Mouse (Mus musculus): ENCODE results near the gene 4930469K13Rik. TPM values are rescaled to one million over a fixed set of nuclear protein-coding genes. Genes with fewer than 3 reads are reported as not detected.

Gene 4930469K13Rik
- total RNA-seq, 2 experiments from 2014 or later, result not detected

DNA sequence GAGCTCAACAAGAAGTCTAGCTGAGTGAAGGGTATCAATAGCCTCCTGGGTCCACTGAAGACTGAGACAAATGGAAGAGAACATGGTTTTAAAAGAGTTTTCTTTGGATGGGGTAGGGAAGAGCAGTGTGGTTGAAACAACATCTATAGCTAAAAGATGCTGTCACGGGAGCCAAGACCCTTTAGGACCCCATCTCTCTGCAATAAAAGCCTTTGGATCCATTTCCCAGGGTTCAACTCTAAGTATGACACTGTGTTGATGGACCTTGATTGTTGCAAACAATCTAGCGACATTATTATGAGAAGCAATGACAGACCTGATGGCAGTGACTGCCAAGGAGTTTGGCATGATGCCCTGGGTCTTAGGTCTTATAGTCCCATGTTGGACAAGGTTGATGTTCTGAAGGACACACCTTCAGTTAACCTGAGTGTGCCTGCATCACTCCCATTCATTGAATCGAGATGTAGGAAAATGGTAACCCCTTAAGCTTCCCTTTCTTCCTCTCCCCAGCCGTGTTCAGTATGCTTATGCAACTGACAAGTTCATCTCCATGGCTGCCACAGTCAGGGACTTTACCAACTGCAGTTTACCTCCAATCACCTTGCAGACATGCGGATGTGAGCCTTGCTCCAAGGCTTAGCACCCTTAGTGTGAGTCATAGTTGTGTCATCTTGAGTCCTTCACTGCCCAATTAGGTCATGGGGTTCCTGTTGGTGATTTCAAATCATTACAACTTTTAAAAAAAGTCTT, 62.3 kb downstream of the 4930469K13Rik start:
- no peak for DNase-seq

GRCm38 (mm10) chr11:34034794-34035193, 63.6 kb downstream of the 4930469K13Rik start:
- DNase-seq, result no peak

DNA sequence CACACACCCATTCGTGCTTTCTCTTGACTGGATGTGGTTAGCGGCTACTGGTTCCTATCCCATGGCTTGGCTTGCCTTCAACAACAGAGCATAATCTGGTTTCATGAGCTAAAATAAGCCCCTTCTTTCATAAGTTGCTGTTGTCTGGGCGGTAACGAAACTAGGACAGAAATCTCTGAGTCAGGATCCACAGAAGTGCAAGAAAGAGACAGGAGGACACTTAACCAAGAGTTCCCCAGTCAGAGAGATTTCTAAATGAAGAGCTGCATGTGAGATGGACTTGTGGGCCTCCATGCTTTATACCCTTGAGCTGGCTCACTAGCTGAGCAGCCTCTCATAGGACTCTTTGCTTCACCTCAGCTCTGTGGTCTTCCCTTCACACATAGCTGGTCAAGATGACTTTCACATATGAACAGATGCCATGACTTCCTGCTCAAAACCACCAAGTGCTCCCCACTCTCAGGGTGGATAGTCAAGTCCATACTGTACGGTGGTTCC, 64.3 kb downstream of the 4930469K13Rik start:
- DNase-seq, result no peak

GRCm38 (mm10) chr11:34031015-34031805, 67.1 kb downstream of the 4930469K13Rik start:
- no peak for DNase-seq

DNA sequence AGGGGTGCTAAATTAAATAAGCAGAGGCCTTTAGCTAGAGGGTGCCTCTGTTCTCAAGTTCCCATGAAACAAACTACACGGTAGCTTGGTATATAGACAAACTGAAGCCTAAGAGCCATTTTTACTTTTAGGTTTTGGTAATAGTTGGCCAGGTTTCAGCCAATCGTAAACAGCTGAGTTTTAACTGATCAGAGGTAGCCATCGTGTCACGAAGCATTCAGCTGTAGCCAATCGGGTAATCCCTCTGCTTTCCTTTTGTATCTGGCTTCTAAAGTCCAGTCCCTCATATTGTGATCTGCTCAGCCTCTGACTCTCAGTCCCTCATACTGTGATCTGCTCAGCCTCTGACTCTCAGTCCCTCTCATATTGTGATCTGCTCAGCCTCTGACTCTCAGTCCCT, 68.7 kb downstream of the 4930469K13Rik start:
- no peak for DNase-seq

DNA sequence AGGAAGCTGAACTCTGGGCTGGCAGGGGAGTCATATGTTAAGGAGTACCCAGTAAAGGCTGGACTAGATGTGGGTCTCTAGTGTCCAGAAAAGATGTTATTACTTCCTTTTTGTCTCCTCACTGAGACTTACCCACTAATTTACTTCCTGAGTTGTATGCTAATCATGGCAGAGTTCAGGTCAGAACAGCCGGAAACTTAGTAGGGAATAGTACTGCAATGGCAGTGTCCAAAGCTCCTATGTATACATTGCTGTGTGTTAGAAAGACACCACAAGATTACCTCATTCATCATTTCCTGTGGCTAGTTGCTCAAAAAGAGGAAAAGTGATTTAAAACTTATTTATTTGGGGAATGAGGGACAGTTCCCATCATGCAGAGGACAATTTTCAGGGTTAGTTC, 73.3 kb downstream of the 4930469K13Rik start:
- DNase-seq, result no peak

GRCm38 (mm10) chr11:34012007-34012652, 86.2 kb downstream of the 4930469K13Rik start:
- no peak for DNase-seq

DNA sequence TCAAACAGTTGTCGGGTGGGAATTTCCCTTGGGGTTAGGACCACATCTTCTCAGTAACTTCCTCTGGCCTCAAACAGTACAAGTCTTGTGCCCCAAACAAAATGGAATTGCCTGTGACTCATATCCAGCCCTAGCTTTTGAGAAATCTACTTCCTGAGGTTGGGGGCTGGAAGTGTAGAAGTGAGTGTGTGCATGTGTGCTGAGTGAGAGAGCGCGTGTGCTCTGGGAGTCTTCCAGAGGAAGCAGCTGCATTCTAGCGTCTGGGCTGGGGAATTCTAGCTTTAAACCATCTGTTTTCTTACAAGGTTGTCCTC, 87.5 kb downstream of the 4930469K13Rik start:
- no peak for DNase-seq

- no peak for DNase-seq
These were observed 88.1 kb downstream of the 4930469K13Rik start for GRCm38 (mm10) chr11:34010133-34010858.

GRCm38 (mm10) chr11:34009316-34010087, 88.9 kb downstream of the 4930469K13Rik start:
- DNase-seq, result no peak

GRCm38 (mm10) chr11:34008702-34009101, 89.7 kb downstream of the 4930469K13Rik start:
- peak; percentile 39 for DNase-seq

DNA sequence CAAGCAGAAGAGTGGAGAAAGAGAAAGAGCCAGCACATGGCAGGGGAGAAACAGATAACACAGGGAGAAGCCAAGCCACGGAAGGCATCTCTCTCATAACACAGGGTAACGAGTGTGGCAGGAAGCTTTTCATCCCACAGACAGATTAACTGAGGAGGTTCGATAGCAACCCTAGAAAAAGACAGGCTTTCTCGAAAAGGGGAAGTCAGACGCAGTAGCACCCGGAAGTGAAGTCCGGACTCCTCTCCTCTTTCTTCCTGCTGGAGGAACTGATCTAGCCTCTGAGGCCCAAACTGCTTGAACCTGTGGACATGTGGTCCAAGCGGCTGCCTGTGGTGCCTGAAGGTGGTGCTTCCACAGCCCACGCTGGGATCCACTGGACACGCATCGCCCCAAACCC, 90.1 kb downstream of the 4930469K13Rik start:
- DNase-seq, result no peak

- no peak for DNase-seq
These were observed 90.7 kb downstream of the 4930469K13Rik start for GRCm38 (mm10) chr11:34007616-34008015.

GRCm38 (mm10) chr11:34002593-34002965, 95.8 kb downstream of the 4930469K13Rik start:
- DNase-seq, result no peak

DNA sequence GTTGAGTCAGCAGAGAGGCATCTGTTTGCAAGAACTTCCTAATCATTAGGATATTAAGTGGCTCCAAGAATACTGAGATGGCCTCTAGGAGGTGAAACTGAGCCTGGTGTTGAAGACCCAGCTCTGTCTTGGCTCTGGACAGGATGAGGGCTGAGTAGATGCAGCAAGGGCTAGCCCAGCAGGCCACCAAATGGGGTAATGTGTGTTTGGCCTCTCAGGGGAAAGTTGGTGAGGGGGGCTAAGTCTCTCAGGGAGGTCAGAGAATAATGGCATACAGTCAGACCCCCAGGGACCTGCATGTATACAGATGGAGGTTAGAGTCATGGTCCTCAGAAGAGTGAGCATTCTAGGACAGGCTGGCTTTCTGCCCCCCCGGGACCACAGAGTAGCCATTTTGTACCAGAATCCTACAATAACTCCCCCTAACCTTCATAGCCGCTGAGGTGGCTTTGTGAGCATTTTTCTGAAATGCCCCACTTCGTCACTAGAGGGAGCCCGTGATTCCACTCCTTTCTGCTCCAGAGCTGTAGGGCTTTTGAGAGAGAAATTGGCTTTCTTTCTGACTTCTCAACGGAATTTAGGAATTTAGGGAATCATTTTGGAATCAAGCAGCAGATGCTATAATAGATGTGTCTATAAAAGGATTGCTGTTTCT, 96.3 kb downstream of the 4930469K13Rik start:
- DNase-seq, result peak; percentile 53

DNA sequence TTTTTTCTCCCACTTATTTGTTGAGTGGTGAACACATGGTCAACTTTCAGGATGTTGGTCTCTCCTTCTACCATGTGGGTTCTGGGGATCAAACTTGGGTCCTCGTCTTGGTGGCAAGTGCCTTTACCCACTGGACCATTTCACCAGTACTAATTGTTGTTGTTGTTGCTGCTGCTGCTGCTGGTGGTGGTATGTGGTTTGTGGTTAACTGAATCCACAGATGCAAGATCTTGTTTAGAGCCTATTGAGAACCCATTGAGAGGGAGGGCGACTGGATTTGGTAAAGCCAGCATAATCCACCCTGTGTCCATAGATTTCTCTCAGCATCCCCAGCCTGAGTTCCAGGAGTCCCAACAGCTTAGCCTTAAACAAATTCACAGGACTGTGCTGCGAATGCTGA, 97.9 kb downstream of the 4930469K13Rik start:
- no peak for DNase-seq

GRCm38 (mm10) chr11:33998244-33998643, 100.1 kb downstream of the 4930469K13Rik start:
- DNase-seq, result no peak

DNA sequence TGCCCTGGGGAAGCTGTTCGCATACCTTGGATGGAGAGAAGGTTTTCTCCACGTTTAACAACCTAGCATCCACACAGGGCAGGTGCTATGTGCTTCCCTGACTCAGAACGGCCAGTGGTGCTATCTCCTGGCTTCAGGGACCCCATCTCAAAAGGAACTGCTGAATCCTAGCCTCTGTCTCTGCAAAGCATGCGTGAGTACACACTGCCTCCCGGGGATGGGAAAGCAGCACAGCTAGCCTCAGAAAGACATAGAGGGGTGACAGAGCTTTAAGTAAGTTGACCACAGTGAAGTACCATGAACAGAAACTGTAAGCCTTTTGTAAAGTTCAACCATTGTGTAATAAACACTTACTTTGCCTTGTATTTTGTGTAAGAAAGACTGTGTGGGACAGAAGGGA, 104.9 kb downstream of the 4930469K13Rik start:
- no peak for DNase-seq

GRCm38 (mm10) chr11:33992938-33993337, 105.4 kb downstream of the 4930469K13Rik start, which contains the start of gene Kcnip1:
Gene Kcnip1, minus strand, starts transcription at chr11:33993152.
- peak; percentile 54 for DNase-seq

DNA sequence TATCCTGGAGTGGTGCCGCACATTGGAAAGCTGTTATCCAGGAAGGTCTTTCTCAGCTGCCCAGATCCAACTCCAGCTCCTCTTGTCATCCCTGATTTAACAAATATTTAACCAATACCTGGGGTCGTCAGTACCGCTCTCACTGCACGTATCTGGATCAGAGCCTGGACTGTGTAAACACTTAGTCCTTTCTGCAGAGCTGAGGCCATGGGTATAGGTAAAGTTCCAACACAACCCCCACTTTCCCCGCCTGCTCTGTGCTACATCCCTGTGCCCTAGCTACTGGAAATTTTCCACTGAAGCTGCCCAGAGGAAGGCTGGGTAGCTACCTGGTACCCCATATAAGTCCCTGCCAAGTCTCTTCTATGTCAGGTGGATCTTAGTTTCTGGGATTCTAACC, 108.4 kb downstream of the 4930469K13Rik start:
- DNase-seq, result no peak

DNA sequence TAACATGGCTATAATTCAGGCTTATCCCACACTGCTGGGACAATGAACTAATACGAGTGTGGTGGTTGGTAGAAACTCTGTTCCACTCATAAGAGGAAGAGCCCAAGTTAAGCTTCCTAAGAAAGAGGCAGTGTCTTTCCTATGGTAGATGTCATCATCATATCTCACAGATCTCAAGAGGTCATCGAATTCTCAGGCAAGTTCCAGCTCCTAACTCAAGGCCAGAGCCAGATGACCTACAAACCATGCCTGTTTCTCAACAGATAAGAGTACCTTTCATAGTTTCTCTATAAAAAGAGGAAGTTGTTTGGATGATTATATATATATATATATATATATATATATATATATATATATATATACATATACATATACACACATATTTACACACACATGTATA, 111.8 kb downstream of the 4930469K13Rik start:
- DNase-seq, result no peak
